Comparison of ENCODE assay signal across 9 mouse cellular contexts in genomic region chr1:132771377-132771776, GRCm38 (mm10). TPM values are rescaled to one million over a fixed set of nuclear protein-coding genes. Genes with fewer than 3 reads are reported as not detected.
DNase-seq lines count a peak whose midpoint lies in the region; ATAC-seq and TF ChIP-seq lines count a peak whose summit lies in the region.
"Had no signal": no experiment of that assay in that cellular context is flagged by ENCODE, and none has a peak within 500 bp of the region (broad histone marks: within the 10 kb centered on the region; RNA-seq: fewer than 3 reads in every experiment).

No protein-coding gene starts in this region.

- no peak for DNase-seq in heart, postnatal 0 days (ENCODE audit: low spot score)
- peak; percentile 3 for DNase-seq in 3T3-L1 (ENCODE audit: low read depth, low spot score)
- peak; percentile 20 for DNase-seq in adrenal gland, adult 2 months
- peak; percentile 65 for DNase-seq in embryonic facial prominence, embryonic 10.5 days (ENCODE audit: low spot score)
- peak; percentile 72 for DNase-seq in lung, postnatal 36 days
- DNase-seq in frontal cortex, postnatal 14 days (ENCODE audit: low spot score in 2 of 2), result no peak
- DNase-seq in frontal cortex, postnatal 10 days (ENCODE audit: low spot score in 2 of 2), result no peak

- H3K27me3 ChIP-seq in heart, postnatal 0 days (ENCODE audit: control insufficient read depth, insufficient read depth, low read length), result no peaks in the 10 kb centered on the region
- no peaks in the 10 kb centered on the region for H3K27me3 ChIP-seq in heart, embryonic 11.5 days (ENCODE audit: control insufficient read depth, insufficient read depth, low read length)
- H3K27me3 ChIP-seq in embryonic facial prominence, embryonic 10.5 days (replicated peaks; ENCODE audit: low read depth, poor library complexity, severe bottlenecking), result peaks cover 13% of the 10 kb centered on the region

- no peak overlapping the region for H3K9ac ChIP-seq in heart, postnatal 0 days (replicated peaks; ENCODE audit: low read depth, low read length)
- no peak overlapping the region for H3K9ac ChIP-seq in heart, embryonic 11.5 days (ENCODE audit: low read depth, low read length)
- H3K9ac ChIP-seq: limb, embryonic 15.5 days had no signal

- no peak overlapping the region for H3K27ac ChIP-seq in heart, postnatal 0 days (ENCODE audit: low read depth)
- H3K27ac ChIP-seq in heart, embryonic 11.5 days (ENCODE audit: low read depth, low read length), result no peak overlapping the region
- no peak overlapping the region for H3K27ac ChIP-seq in embryonic facial prominence, embryonic 10.5 days (replicated peaks)
- H3K27ac ChIP-seq: limb, embryonic 15.5 days had no signal

- 30% methylated on average over 5 of the region's 5 CpGs for WGBS in heart, postnatal 0 days
- 27% methylated on average over 5 of the region's 5 CpGs for WGBS in heart, embryonic 11.5 days (ENCODE audit: insufficient replicate concordance)
- 30% methylated on average over 5 of the region's 5 CpGs for WGBS in embryonic facial prominence, embryonic 10.5 days

- H3K9me3 ChIP-seq in heart, postnatal 0 days (replicated peaks; ENCODE audit: control insufficient read depth, low read length), result no peaks in the 10 kb centered on the region
- H3K9me3 ChIP-seq in heart, embryonic 11.5 days (replicated peaks; ENCODE audit: control insufficient read depth, low read length), result no peaks in the 10 kb centered on the region
- no peaks in the 10 kb centered on the region for H3K9me3 ChIP-seq in embryonic facial prominence, embryonic 10.5 days
- H3K9me3 ChIP-seq: limb, embryonic 15.5 days had no signal

- peak; percentile 23 for TF ChIP-seq CTCF in heart, postnatal 0 days (IDR thresholded peaks at IDR 0.05; ENCODE audit: low read depth)

- H3K4me2 ChIP-seq in heart, postnatal 0 days (ENCODE audit: low read depth, low read length), result no peak overlapping the region
- no peak overlapping the region for H3K4me2 ChIP-seq in heart, embryonic 11.5 days
- H3K4me2 ChIP-seq: limb, embryonic 15.5 days had no signal

- H3K4me3 ChIP-seq in heart, postnatal 0 days (ENCODE audit: low read depth, low read length), result no peak overlapping the region
- no peak overlapping the region for H3K4me3 ChIP-seq in heart, embryonic 11.5 days (ENCODE audit: low read depth, low read length)
- no peak overlapping the region for H3K4me3 ChIP-seq in embryonic facial prominence, embryonic 10.5 days
- H3K4me3 ChIP-seq: limb, embryonic 15.5 days had no signal

- TF ChIP-seq EP300 in heart, postnatal 0 days (IDR thresholded peaks at IDR 0.05; ENCODE audit: low read depth), result no peak

- H3K4me1 ChIP-seq in heart, postnatal 0 days (ENCODE audit: control insufficient read depth, insufficient read depth), result 0 out of 2 replicates have a peak, but pooled peaks cover 1% of the 10 kb centered on the region
- no peaks in the 10 kb centered on the region for H3K4me1 ChIP-seq in heart, embryonic 11.5 days (ENCODE audit: control insufficient read depth, insufficient read depth, low read length)
- H3K4me1 ChIP-seq in embryonic facial prominence, embryonic 10.5 days, result peaks cover 2% of the 10 kb centered on the region

- ATAC-seq in heart, postnatal 0 days (ENCODE audit: insufficient read depth, low read depth), result no peak
- ATAC-seq in heart, embryonic 11.5 days (replicated peaks; ENCODE audit: insufficient number of reproducible peaks, low FRiP score, low TSS enrichment), result no peak

- no peaks in the 10 kb centered on the region for H3K36me3 ChIP-seq in heart, postnatal 0 days (replicated peaks; ENCODE audit: control insufficient read depth, insufficient read depth, low read length)
- H3K36me3 ChIP-seq in heart, embryonic 11.5 days (ENCODE audit: control insufficient read depth, insufficient read depth, low read length), result no peaks in the 10 kb centered on the region
- H3K36me3 ChIP-seq in embryonic facial prominence, embryonic 10.5 days (replicated peaks), result no peaks in the 10 kb centered on the region
- H3K36me3 ChIP-seq: limb, embryonic 15.5 days had no signal

RNA-seq across cellular contexts. Expression of gene Nfasc, which starts 29.8 kb away (rescaled TPM):
- total RNA-seq in heart, postnatal 0 days (2014; rRNA removed; ENCODE audit: low replicate concordance), result 0.04 and 0.08 TPM in 2 replicates
- polyA plus RNA-seq in heart, postnatal 0 days (2015; fragmentation: Nextera tagmentation; extraction: Ambion mirVana), result 0.11 and 0.22 TPM in 2 replicates
- polyA plus RNA-seq in heart, embryonic 11.5 days (2014; fragmentation: Nextera tagmentation; extraction: Ambion mirVana), result 0.15 and 0.24 TPM in 2 replicates
- total RNA-seq in adrenal gland, adult 2 months (2021), result 1 to 10 TPM; 3.9 to 5.7 TPM
- polyA plus RNA-seq in adrenal gland, adult 2 months (2012; rRNA removed), result 1.2 and 1.5 TPM in 2 replicates
- polyA plus RNA-seq in embryonic facial prominence, embryonic 10.5 days (2016; fragmentation: Nextera tagmentation; extraction: Ambion mirVana), result 5.2 and 6.4 TPM in 2 replicates

Comparison
In these comparisons a context has a peak if more than half of its experiments do, and no peak if none do; other contexts are left out.
1. DNase-seq: peak in 3T3-L1 (single experiment), adrenal gland, adult 2 months (single experiment), embryonic facial prominence, embryonic 10.5 days (single experiment) and lung, postnatal 36 days (single experiment); none in heart, postnatal 0 days (single experiment), frontal cortex, postnatal 14 days (0 of 2) and frontal cortex, postnatal 10 days (0 of 2).